Mouse (Mus musculus) liver, embryonic 12.5 days (tissue): ENCODE measurements around the gene Fez1. TPM values are rescaled to one million over a fixed set of nuclear protein-coding genes. Genes with fewer than 3 reads are reported as not detected.

Experiments
- ATAC-seq: fragments of 200-750 bp; cut with Nextera tagmentation; 2 replicates; pipeline ENCODE4 v1.8.0; 2017; ENCODE audit warnings: moderate number of reproducible peaks, mild to moderate bottlenecking, moderate library complexity
- H3K27ac ChIP-seq: fragments of 300-500 bp; sonication (generic); 2 replicates; pipeline ENCODE4 v1.5.1; 2016; ENCODE audit warnings: mild to moderate bottlenecking
- H3K27me3 ChIP-seq: fragments of 300-500 bp; sonication (generic); replicated peaks from 2 replicates; pipeline ENCODE4 v1.6.1; 2016; ENCODE audit warnings: mild to moderate bottlenecking, moderate library complexity
- H3K36me3 ChIP-seq: fragments of 300-500 bp; sonication (generic); 2 replicates; pipeline ENCODE4 v1.6.1; 2016; ENCODE audit warnings: mild to moderate bottlenecking, moderate library complexity
- H3K4me1 ChIP-seq: fragments of 300-500 bp; sonication (generic); 2 replicates; pipeline ENCODE4 v1.6.1; 2016
- H3K4me2 ChIP-seq: fragments of 300-500 bp; sonication (generic); 2 replicates; pipeline ENCODE4 v1.6.1; 2016; ENCODE audit warnings: mild to moderate bottlenecking, moderate library complexity
- H3K4me3 ChIP-seq: fragments of 300-500 bp; sonication (generic); 2 replicates; pipeline ENCODE4 v1.5.1; 2016; ENCODE audit warnings: mild to moderate bottlenecking, moderate library complexity
- H3K9ac ChIP-seq: fragments of 300-500 bp; sonication (generic); 2 replicates; pipeline ENCODE4 v1.6.1; 2016; ENCODE audit warnings: mild to moderate bottlenecking, moderate library complexity
- H3K9me3 ChIP-seq: fragments of 300-500 bp; sonication (generic); replicated peaks from 2 replicates; pipeline ENCODE4 v1.6.1; 2016; ENCODE audit warnings: mild to moderate bottlenecking, moderate library complexity
- WGBS: fragments of 180-500 bp; shearing (Covaris S2); methylation state at CpG from one replicate; pipeline ENCODE4 v1.1.7; 2016; ENCODE audit not compliant: insufficient replicate concordance; 5-methylcytosine and 5-hydroxymethylcytosine counted together
- polyA plus RNA-seq: library from polyadenylated mRNA; unstranded; fragments of >200 nt; fragmentation: Nextera tagmentation; extraction: Ambion mirVana; gene quantifications from 2 replicates; pipeline ENCODE4 v1.2.1, GENCODE M21; 2016

Fez1 gene
- 0.82 and 0.99 TPM in 2 replicates for polyA plus RNA-seq

DNA sequence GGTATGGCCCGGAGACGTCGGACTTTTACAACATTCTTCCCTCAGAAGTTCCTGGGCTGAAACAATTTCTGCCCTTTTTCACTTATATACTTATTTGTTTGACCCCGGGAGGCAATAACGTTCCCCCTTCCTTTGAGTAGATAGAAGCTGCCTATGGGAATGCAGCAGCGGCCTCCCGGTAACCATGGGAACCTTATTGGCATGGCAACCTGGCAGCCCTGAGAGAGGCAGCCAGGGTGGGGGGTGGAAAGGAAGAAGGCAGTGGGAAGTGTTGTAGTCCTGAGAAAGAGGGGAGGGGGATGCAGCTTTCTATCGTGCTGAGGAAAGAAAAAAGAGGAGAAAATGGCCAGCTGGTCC, at the start of gene Fez1:
TSS of gene Fez1 (plus strand) at position 221 of the 357 bp plus-strand sequence.
- Histone ChIP-seq H3K4me2 (no peak within 1 kb of the TSS), H3K36me3 (no peaks in the 10 kb centered on the region), H3K9me3 (no peaks in the 10 kb centered on the region), H3K27me3 (no peaks in the 10 kb centered on the region), H3K27ac (no peak within 1 kb of the TSS), H3K4me3 (no peak within 1 kb of the TSS), H3K4me1 (no peaks in the 10 kb centered on the region), H3K9ac (no peak within 1 kb of the TSS)
- WGBS = 16% methylated on average over 8 of the region's 8 CpGs
- no peak for ATAC-seq

- 79% methylated on average over 2 of the region's 2 CpGs for WGBS
- Histone ChIP-seq H3K4me3 (no peak overlapping the region), H3K36me3 (peaks cover 94% of the 10 kb centered on the region), H3K27ac (no peak overlapping the region), H3K4me1 (no peaks in the 10 kb centered on the region), H3K9ac (no peak overlapping the region), H3K9me3 (no peaks in the 10 kb centered on the region), H3K4me2 (no peak overlapping the region), H3K27me3 (no peaks in the 10 kb centered on the region)
- no peak for ATAC-seq
These were observed 37.7 kb upstream of the Fez1 start for GRCm38 (mm10) chr9:36783921-36784320.

DNA sequence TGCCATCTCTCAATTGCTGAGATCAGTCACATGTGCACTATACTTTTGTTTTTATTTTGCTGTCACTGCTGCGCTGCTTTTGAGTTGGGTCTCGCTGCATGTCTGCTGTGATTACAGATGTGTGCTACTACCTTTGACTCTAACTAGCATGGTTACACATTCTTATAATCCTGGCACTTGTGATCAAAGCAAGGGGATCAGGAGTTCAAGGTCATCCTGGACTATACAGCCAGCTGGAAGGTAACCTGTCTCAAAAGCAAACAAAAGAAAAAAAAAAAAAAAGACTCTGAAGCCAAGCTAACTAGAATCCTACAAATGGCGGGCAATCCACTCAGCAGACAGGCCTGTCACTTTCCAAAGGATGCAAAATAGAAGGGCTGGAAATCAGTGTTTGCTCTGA, 29.5 kb upstream of the Fez1 start:
- no peak overlapping the region for H3K4me3 ChIP-seq
- no peak overlapping the region for H3K4me2 ChIP-seq
- no peak overlapping the region for H3K27ac ChIP-seq
- no peak for ATAC-seq
- H3K27me3 ChIP-seq = no peaks in the 10 kb centered on the region
- H3K4me1 ChIP-seq = peaks cover 17% of the 10 kb centered on the region
- 71% methylated on average over 3 of the region's 3 CpGs for WGBS
- H3K9ac ChIP-seq = no peak overlapping the region
- peaks cover 56% of the 10 kb centered on the region for H3K36me3 ChIP-seq
- no peaks in the 10 kb centered on the region for H3K9me3 ChIP-seq

GRCm38 (mm10) chr9:36794487-36794886, 27.2 kb upstream of the Fez1 start:
- 74% methylated on average over 2 of the region's 2 CpGs for WGBS
- H3K9me3 ChIP-seq = no peaks in the 10 kb centered on the region
- no peak for ATAC-seq
- no peak overlapping the region for H3K27ac ChIP-seq
- no peak overlapping the region for H3K9ac ChIP-seq
- H3K4me2 ChIP-seq = no peak overlapping the region
- H3K36me3 ChIP-seq = peaks cover 34% of the 10 kb centered on the region
- H3K27me3 ChIP-seq = no peaks in the 10 kb centered on the region
- H3K4me3 ChIP-seq = no peak overlapping the region
- peaks cover 17% of the 10 kb centered on the region for H3K4me1 ChIP-seq

- no peak overlapping the region for H3K4me3 ChIP-seq
- no peaks in the 10 kb centered on the region for H3K9me3 ChIP-seq
- no peak for ATAC-seq
- no peak overlapping the region for H3K27ac ChIP-seq
- H3K9ac ChIP-seq = no peak overlapping the region
- H3K36me3 ChIP-seq = peaks cover 23% of the 10 kb centered on the region
- H3K4me2 ChIP-seq = peak overlapping the region; percentile 93; the same call in 1 of the 2 replicates
- peaks cover 17% of the 10 kb centered on the region for H3K4me1 ChIP-seq
- H3K27me3 ChIP-seq = no peaks in the 10 kb centered on the region
- WGBS = 80% methylated on average over 1 of the region's 1 CpGs
These were observed 26.1 kb upstream of the Fez1 start for GRCm38 (mm10) chr9:36795556-36795955.

GRCm38 (mm10) chr9:36796224-36796623, 25.4 kb upstream of the Fez1 start:
- H3K4me1 ChIP-seq = peaks cover 17% of the 10 kb centered on the region
- peaks cover 17% of the 10 kb centered on the region for H3K36me3 ChIP-seq
- H3K9ac ChIP-seq = peak overlapping the region; percentile 97
- no peaks in the 10 kb centered on the region for H3K27me3 ChIP-seq
- H3K27ac ChIP-seq = no peak overlapping the region
- peak overlapping the region; percentile 94 for H3K4me3 ChIP-seq
- ATAC-seq = no peak
- H3K4me2 ChIP-seq = peak overlapping the region; percentile 93
- WGBS = 23% methylated on average over 5 of the region's 5 CpGs
- H3K9me3 ChIP-seq = no peaks in the 10 kb centered on the region

DNA sequence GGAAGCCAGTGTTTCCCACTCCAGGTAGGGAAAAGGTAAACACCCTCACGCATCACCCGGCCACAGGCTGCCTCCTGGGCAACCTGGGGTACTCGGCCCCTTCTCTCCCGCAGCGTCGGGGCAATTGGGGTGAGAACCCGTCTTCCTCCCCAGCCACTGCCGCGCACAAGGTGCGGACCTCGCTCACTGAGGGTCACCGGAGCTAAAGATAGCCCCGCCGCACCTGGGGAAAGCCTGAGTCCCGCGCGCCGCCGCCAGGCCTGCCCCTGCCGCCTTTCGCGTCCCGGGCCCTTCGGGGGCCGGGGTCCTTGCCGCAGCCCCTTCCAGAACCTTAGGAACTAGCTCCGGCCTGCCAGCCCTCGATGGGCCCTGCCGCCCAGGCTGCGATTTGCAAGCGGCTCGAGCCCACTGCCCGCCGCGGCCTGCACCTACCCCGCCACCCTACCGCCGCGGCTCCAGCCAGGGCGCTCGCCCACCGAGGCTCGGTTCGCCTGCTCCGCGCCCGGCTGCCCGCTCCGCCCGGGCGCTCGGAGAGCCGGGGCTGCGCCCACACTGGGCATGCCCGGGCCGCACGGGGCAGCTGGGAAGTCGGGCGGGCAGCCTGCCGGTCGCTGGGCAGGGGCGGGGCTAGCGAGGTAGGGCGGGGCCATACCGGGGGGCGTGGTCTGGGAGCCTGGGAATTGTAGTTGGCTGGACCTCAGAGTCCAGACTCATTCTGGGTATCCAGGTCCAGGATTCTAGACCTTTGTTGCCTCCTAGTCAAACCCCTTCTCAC, 24.7 kb upstream of the Fez1 start, which contains the start of gene Ei24:
TSS of gene Ei24 (minus strand) at position 613 of the 775 bp plus-strand sequence.
- Histone ChIP-seq H3K4me1 (peaks cover 17% of the 10 kb centered on the region), H3K4me3 (peak within 1 kb of the TSS; percentile 94), H3K9ac (peak within 1 kb of the TSS; percentile 97), H3K4me2 (peak within 1 kb of the TSS; percentile 93), H3K9me3 (no peaks in the 10 kb centered on the region), H3K27me3 (no peaks in the 10 kb centered on the region), H3K27ac (peak within 1 kb of the TSS; percentile 81), H3K36me3 (peaks cover 9% of the 10 kb centered on the region)
- ATAC-seq = peak; percentile 99
- under 1% methylated on average over 64 of the region's 66 CpGs for WGBS

GRCm38 (mm10) chr9:36801961-36802360, 19.7 kb upstream of the Fez1 start:
- no peak for ATAC-seq
- no peaks in the 10 kb centered on the region for H3K4me1 ChIP-seq
- H3K27ac ChIP-seq = no peak overlapping the region
- H3K36me3 ChIP-seq = no peaks in the 10 kb centered on the region
- no peaks in the 10 kb centered on the region for H3K9me3 ChIP-seq
- no peaks in the 10 kb centered on the region for H3K27me3 ChIP-seq
- WGBS = 69% methylated on average over 2 of the region's 2 CpGs
- H3K4me3 ChIP-seq = no peak overlapping the region
- H3K9ac ChIP-seq = no peak overlapping the region
- no peak overlapping the region for H3K4me2 ChIP-seq

DNA sequence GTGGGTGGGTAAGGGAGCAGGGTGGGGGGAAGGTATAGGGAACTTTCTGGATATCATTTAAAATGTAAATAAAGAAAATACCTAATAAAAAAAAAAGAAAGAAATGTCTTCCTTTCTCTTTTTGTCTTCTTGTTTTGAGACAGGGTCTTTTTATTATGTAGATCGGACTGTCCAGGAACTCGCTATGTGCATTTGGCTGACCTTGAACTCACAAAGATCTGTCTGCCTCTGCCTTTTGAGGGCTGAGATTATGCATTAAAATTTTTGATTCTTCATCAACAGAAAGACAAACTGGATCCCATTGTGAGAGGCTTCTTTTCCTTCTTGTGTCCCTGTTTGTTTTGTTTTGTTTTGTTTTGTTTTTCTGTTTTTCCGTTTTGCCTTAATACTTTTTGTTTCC, 18.7 kb upstream of the Fez1 start:
- no peaks in the 10 kb centered on the region for H3K27me3 ChIP-seq
- no peak overlapping the region for H3K27ac ChIP-seq
- H3K9me3 ChIP-seq = no peaks in the 10 kb centered on the region
- 67% methylated on average over 3 of the region's 3 CpGs for WGBS
- H3K9ac ChIP-seq = no peak overlapping the region
- no peak for ATAC-seq
- no peak overlapping the region for H3K4me3 ChIP-seq
- no peak overlapping the region for H3K4me2 ChIP-seq
- H3K4me1 ChIP-seq = no peaks in the 10 kb centered on the region
- H3K36me3 ChIP-seq = no peaks in the 10 kb centered on the region

DNA sequence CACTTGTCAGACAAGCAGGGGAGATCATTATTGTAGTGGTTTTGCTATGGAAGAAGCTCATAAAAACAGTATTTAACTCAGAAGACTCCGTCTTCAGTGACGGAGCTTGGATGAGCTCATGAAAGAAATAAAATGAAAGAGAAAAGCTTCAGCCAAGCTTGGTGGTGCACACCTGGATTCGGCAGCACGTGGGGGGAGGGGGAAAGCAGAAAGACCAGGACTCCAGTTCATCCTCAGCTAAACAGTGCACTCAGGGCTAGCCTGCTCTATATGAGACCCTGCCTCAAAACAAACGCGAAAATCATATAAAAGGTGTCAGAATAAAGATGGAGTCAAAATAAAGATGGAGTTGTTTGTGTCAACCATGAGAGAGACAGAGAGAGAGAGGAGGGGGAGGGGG, 18.3 kb upstream of the Fez1 start:
- Histone ChIP-seq H3K4me3 (no peak overlapping the region), H3K36me3 (no peaks in the 10 kb centered on the region), H3K9ac (no peak overlapping the region), H3K4me1 (no peaks in the 10 kb centered on the region), H3K27me3 (no peaks in the 10 kb centered on the region), H3K4me2 (no peak overlapping the region), H3K27ac (no peak overlapping the region), H3K9me3 (no peaks in the 10 kb centered on the region)
- no peak for ATAC-seq
- WGBS = 66% methylated on average over 6 of the region's 6 CpGs

- ATAC-seq = no peak
- Histone ChIP-seq H3K4me3 (no peak overlapping the region), H3K4me2 (no peak overlapping the region), H3K36me3 (no peaks in the 10 kb centered on the region), H3K4me1 (no peaks in the 10 kb centered on the region), H3K9me3 (no peaks in the 10 kb centered on the region), H3K9ac (no peak overlapping the region), H3K27me3 (no peaks in the 10 kb centered on the region), H3K27ac (no peak overlapping the region)
- 59% methylated on average over 3 of the region's 3 CpGs for WGBS
These were observed 17.7 kb upstream of the Fez1 start for GRCm38 (mm10) chr9:36803926-36804325.

DNA sequence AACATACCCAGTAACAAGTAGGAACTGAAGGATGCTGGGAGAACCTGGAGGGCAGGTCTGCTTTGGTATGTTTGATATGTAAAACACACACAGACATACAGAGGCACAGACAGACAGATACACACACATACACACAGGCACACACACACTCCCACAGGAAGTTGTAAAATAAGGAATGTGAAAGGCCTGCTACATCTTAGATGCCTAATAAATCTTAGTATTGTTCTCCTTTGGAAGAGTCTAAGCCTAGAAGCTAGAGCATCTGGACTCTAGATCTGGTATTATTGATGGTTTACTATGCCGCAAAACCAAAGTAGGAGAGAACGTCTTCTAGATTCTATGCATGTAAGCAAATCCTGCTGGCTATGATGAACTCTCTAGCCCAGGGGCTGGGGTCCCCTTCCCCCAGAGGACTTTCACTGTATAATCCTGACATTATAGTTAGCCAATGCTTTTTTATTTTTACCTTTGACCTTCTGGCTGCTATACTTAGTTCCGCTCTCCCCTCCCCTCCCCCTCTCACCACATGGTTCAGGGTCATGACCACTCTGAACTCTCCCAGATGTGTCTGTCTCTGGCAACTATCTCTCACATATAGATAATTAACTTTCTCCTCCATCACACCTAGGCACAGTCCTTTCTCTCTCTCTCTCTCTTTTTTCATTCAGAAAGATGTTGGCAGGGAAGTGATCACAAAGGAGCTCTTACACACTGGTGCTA, 16.2 kb upstream of the Fez1 start:
- WGBS = 79% methylated on average over 3 of the region's 3 CpGs

More for the DNA sequence above, 16.2 kb upstream of the Fez1 start:
- ATAC-seq = no peak
- Histone ChIP-seq H3K9ac (no peak overlapping the region), H3K4me3 (no peak overlapping the region), H3K9me3 (no peaks in the 10 kb centered on the region), H3K27me3 (no peaks in the 10 kb centered on the region), H3K27ac (no peak overlapping the region), H3K36me3 (no peaks in the 10 kb centered on the region), H3K4me1 (no peaks in the 10 kb centered on the region), H3K4me2 (no peak overlapping the region)
